Mouse (Mus musculus) retina, postnatal 1 day (tissue): ENCODE measurements at regions not wholly inside any gene's neighbourhood (a gene's known extent, or its start where the extent isn't known, plus 50 kb on each side); places are given as distances from the start of the nearest gene placed in this dataset.
A peak's percentile ranks its signal among the peaks of the same experiment; 100 is the strongest.

Source experiments
- DNase-seq: peaks from one replicate; pipeline ENCODE4 v3.0.0-alpha.2; 2012

DNA sequence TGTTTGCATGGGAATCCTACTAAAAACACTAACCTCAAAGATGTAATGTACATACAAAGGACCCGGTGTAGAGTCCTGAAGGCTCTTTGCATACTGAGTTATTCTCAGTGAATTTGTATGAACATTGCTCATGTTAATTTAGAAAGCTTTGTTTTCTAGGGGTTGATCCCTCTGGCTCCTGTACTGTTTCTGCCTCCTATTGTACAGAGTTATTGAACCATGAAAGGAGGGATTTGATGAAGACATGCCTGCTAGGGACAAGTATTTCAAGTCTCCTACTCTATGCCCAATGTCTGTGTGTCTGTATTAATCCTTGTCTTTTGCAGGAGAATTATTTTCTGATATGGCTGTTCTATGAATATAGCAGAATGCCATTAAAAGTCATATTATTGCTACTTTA lies 1425.1 kb downstream of the Fam181b start:
- peak; percentile 74 for DNase-seq

DNA sequence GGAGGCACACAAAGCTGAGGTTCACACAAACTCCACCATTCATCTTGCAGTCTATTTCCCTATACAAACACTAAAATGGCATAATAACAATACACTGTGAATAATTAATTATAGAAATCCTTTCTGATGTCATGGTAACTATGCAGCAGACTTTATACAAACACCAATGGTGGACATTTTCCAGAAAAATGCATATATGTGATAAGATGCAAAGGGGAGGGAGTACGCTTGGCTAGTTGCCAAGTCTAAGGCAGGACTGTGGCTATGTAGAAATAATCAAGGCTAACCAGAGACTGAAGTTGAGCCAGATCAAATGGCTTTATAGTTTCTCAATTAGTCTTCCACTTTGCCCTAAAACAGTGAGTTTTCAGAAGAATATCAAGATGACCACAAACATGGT lies 1437.3 kb downstream of the Fam181b start:
- no peak for DNase-seq

DNA sequence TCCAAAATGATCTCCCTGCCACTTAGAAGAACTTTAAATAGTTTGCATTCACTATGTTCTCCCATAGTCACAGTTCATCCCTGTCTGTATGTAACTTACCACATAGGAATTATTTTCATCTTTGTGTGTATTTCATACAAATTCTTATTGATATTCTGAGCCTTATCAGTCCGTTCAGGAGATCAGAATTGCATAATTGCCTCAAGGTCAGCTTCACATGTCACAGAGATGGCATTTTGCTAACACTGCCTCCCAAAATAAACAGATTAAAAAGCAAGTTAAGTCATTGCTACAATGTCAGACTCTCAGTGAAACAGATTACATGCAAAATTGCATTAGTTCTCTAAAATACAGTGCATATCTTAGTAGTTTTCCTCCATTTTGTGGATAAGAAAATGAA lies 1452.9 kb downstream of the Fam181b start:
- no peak for DNase-seq

DNA sequence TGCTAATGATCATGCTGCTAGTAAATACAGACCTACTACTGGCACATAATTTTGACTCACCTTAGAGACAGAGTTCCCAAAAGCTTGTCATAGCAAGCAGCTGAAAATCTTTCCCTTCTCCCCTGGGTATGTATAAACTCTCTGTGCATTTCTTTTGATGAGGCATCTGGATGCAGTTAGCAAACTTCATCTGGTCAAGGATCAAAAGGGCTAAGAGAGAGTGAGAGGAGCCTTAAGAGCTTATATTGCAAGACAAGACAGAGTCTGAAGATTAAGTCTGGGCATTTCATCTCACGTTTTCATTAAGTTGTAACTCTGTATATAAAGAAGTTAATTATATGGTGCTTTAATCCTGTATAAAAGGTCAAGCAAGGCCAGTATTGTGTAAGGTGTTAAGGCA lies 1468.7 kb downstream of the Fam181b start:
- no peak for DNase-seq

DNA sequence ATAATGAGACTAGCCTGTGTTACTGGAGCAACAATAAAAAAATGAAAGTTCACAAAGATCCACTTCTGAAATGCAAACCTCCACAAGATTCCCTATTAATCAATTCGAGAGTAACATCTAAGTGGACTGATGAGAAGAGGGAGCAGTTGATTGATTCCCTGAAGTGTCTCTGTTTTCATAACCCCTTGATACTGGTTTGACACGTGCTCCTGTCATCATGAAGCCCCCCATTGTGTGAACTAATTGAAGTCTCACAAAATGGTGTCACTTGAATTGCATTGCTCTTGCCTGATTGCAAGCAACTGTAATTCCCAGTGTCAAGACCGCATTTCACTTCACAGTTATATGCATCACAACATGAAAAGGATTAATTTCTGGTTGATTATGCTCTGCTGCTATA lies 1501.8 kb downstream of the Fam181b start:
- DNase-seq = peak; percentile 35

DNA sequence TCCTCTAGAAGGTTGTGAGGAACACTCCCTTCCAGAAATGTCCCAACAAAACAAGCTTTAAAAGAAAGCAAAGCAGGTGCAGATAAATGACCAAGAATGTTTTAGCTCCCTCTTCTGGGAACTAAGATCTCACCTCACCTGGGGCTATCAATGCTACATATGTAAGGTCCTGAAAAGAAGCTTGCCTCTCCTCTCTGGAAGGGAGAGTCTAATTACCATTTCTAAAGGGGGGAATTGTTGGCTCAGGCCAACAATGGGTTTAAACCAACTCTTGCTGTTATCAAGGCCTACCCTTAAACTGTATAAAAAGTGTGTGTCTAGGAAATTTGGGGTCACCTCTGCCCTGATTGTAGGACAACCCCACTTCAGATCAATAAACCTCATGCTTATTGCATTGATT lies 1508.1 kb downstream of the Fam181b start:
- no peak for DNase-seq

DNA sequence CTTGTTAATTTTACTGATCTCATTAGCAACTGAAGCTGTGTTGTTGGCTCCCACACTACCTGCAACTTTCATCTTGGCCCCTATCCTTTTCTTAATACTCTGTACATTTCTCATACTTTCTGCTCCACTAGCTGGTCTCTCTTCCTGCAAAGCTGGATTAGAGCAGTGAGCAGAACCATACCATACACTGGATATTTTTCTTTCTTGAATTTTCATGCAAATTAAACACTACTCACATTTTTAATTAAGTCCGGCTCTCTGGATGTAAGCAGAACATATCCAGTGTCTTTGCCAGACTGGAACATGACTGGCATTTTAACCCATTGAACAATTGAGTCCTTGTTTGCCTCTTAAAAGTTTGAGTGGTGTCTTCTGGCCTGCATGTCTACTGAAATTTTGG lies 1515.0 kb downstream of the Fam181b start:
- no peak for DNase-seq

DNA sequence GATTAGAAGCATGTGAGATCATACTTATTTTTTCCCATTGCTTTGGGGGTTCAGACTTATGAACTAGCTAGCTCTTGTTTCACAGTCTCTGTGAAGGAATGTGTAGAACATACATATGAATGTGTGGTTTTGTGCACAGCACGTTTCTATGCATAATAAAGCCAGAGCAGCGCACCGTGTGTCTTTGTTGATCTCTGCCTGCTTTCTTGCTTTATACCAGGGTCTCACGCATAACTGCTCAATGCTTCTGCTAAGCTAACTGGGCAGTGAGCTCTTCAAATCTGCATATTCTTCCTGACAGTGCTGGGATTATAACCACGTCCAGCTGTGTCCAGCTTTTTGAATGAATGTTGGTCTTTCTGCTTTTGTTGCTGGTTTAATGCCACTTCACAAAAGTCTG lies 1539.3 kb downstream of the Fam181b start:
- peak; percentile 12 for DNase-seq

DNA sequence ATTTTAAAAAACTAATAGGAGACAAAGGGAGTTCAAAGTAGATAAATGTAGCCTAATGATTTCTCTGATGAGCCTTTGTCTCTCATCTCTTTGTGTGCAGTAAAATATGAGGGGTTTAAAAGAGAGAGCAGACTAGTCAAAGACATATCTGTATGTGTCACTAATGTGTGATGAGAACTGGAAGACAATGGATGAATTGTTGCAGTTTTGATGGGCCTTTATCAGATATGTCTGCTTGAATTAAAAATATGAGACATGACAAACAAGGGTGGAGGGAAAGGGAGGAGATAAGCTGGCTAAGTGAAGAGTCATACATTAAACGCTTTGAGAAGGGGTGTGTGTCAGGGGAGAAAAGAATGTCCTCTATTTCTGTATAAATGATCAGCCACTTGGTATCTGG lies 1544.9 kb downstream of the Fam181b start:
- DNase-seq = peak; percentile 74

DNA sequence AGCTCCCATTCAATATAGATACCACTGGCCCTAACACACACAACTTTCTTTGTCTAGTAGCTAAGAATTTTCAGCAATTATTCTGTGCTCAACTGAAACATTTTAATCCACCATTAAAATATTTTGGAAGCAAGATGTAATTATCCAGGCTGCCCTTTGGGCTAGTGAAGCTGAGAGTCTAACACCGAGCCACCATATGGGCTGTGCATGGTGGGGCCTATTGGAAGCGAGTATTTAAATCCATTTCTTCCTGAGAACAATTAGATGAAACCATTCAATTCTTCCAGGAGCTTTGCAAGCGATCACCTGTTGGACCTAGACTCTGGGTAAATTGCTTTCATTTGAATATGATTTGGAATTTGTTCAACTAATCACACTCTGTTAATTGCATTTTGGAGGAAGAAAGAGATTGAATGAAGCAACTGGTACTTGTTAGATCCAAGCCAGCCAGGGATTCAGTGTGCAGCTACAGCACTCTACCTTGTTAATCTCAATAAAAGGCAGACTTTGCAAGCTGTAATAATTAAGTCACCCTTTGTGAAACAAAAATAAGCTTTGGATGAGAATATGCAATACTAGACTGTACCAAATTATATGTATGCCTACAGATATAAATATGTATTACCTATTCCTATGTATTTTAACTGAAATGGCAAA lies 1533.6 kb upstream of the Tenm4 start:
- no peak for DNase-seq

DNA sequence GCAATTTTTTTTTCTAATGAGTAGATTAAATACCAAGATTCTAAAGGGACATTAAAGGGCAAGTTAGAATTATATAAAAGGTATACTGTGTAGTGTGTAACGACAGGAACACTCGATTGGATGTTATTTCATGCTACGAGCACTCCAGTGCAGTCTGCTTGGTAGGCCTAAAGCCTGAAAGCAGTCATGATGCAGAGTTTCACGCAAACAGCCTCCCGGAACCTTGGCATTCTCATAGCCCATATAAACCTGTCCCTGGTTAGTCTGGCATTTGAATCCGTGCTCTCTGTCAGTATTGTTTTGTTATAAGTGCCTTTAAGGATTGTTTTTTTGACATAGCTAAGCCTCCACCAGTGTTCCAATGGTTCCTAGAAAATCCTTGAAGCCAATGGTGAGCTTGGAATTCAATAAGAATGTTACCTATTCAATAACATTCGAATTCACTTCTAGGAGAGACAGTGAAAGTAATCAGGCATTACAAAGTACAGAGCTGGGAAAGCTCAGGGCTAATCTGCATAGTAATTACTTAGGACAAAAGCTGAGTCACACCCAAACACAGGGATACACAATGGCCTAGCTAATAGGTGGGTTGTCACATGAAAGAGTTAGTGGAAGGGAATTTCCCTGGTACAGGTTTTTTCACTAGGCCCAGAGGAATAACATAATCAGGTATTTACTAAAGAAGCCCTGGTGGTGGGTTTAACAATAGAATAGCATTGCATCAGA lies 1526.3 kb upstream of the Tenm4 start:
- no peak for DNase-seq

DNA sequence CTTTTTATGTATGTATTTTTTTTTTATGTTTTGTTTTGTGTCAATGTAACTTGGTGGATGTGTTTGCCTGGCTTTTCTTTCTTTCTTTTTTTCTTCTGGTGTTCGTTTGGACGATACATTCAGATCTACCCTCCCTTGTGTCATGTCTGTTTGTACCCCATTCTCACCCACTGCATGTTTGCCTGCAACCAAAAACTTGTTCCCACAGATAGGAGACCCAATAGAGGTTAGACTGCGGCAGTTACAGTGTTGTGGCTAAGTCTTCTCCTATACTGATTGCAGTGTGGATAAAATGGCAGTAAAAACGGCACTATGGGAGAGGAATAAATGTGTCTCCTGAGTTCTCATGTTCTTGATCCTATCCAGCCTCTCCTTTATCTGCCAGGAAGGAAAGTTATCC lies 1525.7 kb upstream of the Tenm4 start:
- DNase-seq = no peak

DNA sequence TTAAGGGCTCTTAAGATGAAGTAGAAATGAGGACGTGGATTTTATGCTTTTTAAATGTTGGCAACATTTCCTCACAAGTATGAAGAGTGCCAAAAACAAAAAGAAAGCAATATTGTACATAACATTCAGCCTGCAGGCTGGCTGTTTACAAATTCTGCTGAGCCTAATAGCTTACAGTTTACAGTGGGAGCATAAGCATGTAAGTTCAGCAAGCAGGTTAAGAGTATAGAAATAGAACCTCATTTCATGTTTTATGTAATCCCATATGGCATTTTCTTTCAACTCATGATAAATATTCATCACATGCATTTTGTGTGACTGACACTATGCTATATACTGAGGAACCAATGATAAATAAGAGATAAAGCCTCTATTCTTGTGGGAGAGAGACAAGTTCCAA lies 1520.6 kb upstream of the Tenm4 start:
- peak; percentile 3 for DNase-seq

DNA sequence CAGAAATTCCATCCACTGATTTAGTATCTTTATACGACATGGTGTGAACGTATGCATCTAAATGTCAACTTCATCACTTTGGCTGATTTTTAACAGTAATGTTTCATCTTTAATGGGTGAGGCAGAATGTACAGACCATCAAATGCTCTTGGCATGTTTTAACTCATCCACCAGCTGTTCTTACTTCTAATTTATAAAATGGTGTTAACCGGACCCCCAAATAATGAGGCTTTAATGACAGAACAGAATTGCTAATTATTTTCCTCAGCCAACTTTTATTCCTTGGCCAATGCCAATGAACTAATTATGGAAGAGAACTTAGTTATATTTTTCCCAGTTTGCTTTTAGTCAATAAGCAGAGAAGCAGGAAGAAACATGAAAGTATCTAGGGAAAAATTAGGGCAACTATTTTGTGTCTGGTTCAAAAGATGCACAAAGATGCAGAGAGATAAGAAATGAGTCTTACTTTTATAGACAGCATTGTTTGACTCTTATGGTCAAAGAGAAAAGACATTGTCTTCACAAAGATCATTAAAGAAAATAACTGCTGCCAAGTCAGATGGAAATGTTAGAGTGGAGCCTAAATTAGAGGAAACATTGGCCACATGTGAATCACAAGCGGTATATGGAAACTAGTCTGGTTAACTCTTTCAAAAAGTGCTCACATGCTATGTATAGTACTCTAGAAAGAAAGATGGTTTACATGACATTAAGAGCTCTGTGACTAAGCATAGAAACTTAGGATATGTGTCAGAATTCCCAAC lies 1504.5 kb upstream of the Tenm4 start:
- DNase-seq = peak; percentile 8

DNA sequence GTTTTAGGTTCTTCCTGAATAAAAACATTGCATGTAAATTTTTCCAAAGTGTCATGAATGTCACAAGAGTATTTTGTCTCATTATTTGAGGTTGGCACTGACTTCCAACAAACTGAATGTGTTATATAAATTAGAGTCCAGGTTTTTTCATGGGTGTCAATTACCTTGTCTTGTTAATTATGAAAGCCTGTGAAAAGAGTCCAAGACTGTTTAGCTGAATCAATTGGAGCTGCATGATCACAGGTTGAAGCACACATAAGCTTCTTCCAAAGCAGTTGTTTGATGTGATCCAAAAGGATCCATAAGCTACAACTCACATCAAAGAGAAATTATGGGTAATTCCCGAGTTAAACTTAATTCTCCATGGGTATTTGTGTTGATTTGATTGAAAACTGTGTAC lies 1502.8 kb upstream of the Tenm4 start:
- no peak for DNase-seq

DNA sequence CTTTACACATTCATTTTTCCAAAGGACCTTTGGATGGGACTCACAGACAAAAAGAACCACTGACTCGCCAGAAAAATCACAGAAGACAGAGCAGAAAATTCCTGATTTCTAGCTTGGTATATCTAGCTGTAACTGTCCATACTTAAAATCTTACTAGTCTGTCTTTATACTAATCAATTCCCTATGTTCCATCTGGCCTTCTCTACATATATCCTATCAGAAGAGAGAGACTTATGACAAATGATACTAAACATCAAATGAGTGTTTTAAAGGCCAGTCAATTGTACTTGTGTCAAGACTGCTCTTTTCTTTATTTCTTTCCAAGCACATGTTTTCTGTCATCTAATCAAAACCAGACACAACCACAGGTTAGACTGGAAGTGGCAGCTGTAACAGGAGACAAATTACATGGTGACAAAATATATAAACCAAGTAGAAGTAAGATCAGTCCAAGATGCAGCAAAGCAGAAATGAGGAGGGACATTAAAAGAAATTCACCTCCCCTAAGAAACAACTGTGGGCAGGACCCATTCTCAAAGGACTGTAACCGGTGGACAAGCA lies 1502.1 kb upstream of the Tenm4 start:
- no peak for DNase-seq

DNA sequence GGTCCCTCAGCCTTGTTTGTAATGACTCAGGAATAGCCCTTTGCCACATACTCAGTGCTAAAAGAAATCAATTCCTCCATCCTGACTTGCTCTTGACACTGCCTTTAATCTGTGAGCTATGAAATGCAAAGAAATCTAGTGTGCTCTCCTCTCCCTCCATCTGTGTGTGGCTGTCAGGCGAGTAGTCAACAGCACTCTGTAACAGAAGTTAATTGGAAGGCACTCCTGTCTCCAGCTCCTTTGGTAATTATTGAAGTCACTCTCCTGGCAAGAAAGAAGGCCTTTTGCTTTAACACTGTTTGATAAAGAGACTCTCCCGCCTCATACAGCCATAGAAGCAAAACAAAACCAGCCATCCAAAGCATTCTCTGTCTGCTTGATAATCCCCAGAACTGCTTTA lies 1483.2 kb upstream of the Tenm4 start:
- no peak for DNase-seq

DNA sequence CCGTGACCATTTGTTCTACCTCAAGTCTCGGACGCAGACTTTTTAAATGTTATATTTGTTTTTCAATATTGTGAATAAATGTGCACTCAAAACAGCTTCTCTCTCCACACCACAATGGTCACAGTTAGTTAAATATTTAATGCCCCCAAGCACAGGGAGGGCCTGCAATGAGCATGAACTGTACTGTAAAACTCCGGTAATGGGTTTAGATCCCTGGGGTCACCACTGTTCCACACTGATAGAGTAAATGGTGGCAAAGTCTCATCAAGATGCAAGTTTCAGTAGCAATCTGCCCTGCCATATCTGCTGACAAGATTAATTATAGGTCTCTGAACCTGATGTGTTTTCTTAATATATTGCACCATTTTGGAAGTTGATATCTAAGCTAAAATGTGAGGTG lies 1473.8 kb upstream of the Tenm4 start:
- peak; percentile 49 for DNase-seq

DNA sequence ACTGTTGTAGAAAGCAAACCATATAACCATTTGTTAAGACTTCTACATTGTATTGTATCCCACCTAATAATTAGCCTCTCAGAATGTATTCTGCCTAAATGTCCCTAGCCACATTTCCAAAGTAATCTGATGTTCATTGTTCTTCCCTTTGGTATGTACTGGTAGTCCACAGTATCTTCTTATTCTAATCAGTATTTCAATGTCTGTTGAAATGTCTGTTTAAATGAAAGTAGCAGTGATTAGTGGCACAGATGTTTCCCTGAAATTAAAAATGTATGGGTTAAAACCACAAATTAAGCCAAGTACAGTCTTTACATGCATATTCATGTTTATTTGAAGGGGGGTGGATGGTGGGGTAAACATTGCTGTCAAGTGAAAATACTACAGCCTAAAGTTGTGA lies 1464.6 kb upstream of the Tenm4 start:
- DNase-seq = no peak

DNA sequence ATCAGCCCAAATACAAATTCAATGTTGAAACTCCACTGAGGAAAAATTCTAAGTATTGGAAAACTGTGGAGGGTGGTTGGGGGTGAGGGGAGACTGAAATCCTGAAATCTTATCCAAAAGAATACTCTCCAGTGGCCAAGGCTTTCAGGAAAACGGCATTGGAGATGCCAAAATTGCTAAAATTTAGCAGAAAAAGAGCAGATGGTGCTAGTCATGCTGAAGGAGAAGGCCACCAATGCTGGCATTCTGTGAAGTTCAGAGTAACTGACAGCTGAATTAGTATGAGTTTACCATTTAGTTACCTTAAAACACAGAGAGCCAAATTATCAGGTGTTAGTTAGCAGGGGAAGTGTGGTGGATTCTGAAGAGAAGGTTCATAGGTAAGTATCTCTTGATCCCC lies 1437.6 kb upstream of the Tenm4 start:
- DNase-seq = no peak

DNA sequence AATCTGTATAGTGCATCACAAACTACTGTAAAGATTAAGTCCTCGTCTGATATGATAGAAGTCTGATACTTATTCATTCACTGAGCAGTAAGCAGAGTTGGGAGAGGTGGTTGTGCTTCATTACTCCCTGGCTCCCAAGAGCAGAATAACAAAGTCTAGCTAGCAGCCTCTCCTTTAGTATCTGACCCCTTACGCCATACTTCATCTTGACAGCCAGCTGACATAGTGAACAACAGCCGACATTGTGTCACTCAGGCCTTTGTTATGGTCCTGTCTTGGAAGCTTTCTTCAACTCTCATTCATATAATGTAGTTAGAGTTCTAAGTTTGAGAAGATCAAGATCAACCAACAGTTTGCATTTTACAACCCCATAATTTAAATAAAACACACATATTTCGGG lies 1436.3 kb upstream of the Tenm4 start:
- no peak for DNase-seq
